Mouse (Mus musculus) embryonic facial prominence, embryonic 13.5 days (tissue): Measurements from ENCODE around the gene Pecr. TPM values are rescaled to one million over a fixed set of nuclear protein-coding genes. Genes with fewer than 3 reads are reported as not detected.
A peak's percentile ranks its signal among the peaks of the same experiment; 100 is the strongest.

Source experiments
- ATAC-seq: fragments of 200-750 bp; cut with Nextera tagmentation; 2 replicates; pipeline ENCODE4 v1.8.0; 2017; ENCODE audit warnings: low read depth; ENCODE audit not compliant: insufficient number of reproducible peaks, insufficient read depth, low FRiP score, low TSS enrichment
- H3K27ac ChIP-seq: fragments of 300-500 bp; sonication (generic); 2 replicates; pipeline ENCODE4 v1.5.1; 2015; ENCODE audit warnings: moderate library complexity, mild to moderate bottlenecking, inconsistent platforms
- H3K27me3 ChIP-seq: fragments of 300-500 bp; sonication (generic); 2 replicates; pipeline ENCODE4 v1.6.1; 2015; ENCODE audit warnings: mild to moderate bottlenecking, inconsistent platforms
- H3K36me3 ChIP-seq: fragments of 300-500 bp; sonication (generic); 2 replicates; pipeline ENCODE4 v1.6.1; 2015; ENCODE audit warnings: mild to moderate bottlenecking, inconsistent platforms
- H3K4me1 ChIP-seq: fragments of 300-500 bp; sonication (generic); 2 replicates; pipeline ENCODE4 v1.6.1; 2015; ENCODE audit warnings: inconsistent platforms
- H3K4me2 ChIP-seq: fragments of 300-500 bp; sonication (generic); 2 replicates; pipeline ENCODE4 v1.6.1; 2015; ENCODE audit warnings: moderate library complexity, mild to moderate bottlenecking, inconsistent platforms
- H3K4me3 ChIP-seq: fragments of 300-500 bp; sonication (generic); 2 replicates; pipeline ENCODE4 v1.5.1; 2015; ENCODE audit warnings: mild to moderate bottlenecking, inconsistent platforms
- H3K9ac ChIP-seq: fragments of 300-500 bp; sonication (generic); 2 replicates; pipeline ENCODE4 v1.6.1; 2015; ENCODE audit warnings: mild to moderate bottlenecking, inconsistent platforms
- H3K9me3 ChIP-seq: fragments of 300-500 bp; sonication (generic); 2 replicates; pipeline ENCODE4 v1.6.1; 2016; ENCODE audit warnings: inconsistent platforms
- WGBS: fragments of 180-500 bp; shearing (Covaris S2); methylation state at CpG from one replicate; pipeline ENCODE4 v1.1.7; 2015; ENCODE audit warnings: mixed read lengths; 5-methylcytosine and 5-hydroxymethylcytosine counted together
- polyA plus RNA-seq: library from polyadenylated mRNA; unstranded; fragments of >200 nt; fragmentation: Nextera tagmentation; extraction: Ambion mirVana; gene quantifications from 2 replicates; pipeline ENCODE4 v1.2.1, GENCODE M21; 2015

Pecr gene
- 36.2 and 43.1 TPM in 2 replicates for polyA plus RNA-seq

DNA sequence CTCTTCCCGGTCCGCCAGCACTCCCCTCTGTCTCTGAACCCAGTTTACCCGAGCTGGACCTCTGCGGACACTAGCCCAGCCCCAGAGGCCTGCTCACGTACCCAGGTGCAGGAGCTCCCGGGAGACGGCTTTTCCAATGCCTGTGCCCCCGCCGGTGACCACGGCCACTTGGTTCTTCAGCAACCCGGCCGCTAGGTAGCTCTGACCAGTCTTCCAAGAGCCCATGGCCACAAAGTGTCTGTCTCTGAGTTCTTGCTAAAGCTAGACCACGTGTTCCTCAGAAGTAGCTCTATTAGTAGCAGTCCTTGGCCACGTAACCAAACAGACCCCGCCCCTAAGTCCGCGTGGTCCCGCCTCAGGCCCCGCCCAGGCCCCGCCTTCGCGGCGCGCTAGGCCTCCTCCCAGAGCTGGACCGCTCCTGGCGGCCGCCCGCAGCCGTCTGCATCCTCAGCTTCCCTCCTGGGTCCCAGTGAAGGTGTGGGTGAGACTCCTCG lies at the start of gene Pecr, which contains the start of gene Tmem169:
TSS of gene Pecr (minus strand) at position 323 of the 494 bp plus-strand sequence.
TSS of gene Tmem169 (plus strand) at position 378 of the 494 bp plus-strand sequence.
- peak within 1 kb of the TSS; percentile 89 for H3K9ac ChIP-seq
- under 1% methylated on average over 30 of the region's 30 CpGs for WGBS
- H3K9me3 ChIP-seq: no peaks in the 10 kb centered on the region
- peaks cover 4% of the 10 kb centered on the region; the same call in 1 of the 2 replicates for H3K27me3 ChIP-seq
- ATAC-seq: peak; percentile 98
- H3K4me1 ChIP-seq: peaks cover 3% of the 10 kb centered on the region; the same call in 1 of the 2 replicates
- no peaks in the 10 kb centered on the region; the same call in 1 of the 2 replicates for H3K36me3 ChIP-seq
- H3K4me2 ChIP-seq: peak within 1 kb of the TSS; percentile 85
- H3K4me3 ChIP-seq: peak within 1 kb of the TSS; percentile 69
- peak within 1 kb of the TSS; percentile 66; the same call in 1 of the 2 replicates for H3K27ac ChIP-seq

GRCm38 (mm10) chr1:72326162-72326821 lies 42.2 kb upstream of the Pecr start:
- ATAC-seq: no peak
- no peak overlapping the region for H3K27ac ChIP-seq
- no peaks in the 10 kb centered on the region for H3K9me3 ChIP-seq
- no peaks in the 10 kb centered on the region for H3K27me3 ChIP-seq
- no peak overlapping the region for H3K4me2 ChIP-seq
- no peak overlapping the region for H3K9ac ChIP-seq
- no peaks in the 10 kb centered on the region for H3K4me1 ChIP-seq
- WGBS: 93% methylated on average over 11 of the region's 11 CpGs
- H3K36me3 ChIP-seq: peaks cover 81% of the 10 kb centered on the region
- H3K4me3 ChIP-seq: no peak overlapping the region

DNA sequence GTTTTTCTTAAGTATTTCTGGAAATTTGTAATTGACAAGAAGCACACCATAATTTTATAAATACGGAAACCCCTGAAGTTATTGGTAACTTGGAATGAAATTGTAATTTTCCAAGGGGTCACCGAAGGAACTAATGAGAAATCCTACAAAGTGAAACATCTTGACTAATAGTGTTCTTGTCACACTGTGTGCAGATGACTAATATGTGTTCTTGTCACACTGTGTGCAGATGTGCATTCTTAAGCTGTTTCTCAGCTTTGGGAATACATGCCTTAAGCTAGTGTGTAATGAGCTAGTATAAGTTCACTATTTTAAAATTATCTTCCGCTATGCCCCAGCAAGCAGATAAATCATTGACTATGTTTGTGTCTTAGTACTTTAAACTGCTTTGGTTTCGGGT lies 39.1 kb upstream of the Pecr start:
- Histone ChIP-seq H3K4me2 (no peak overlapping the region), H3K9ac (no peak overlapping the region), H3K4me1 (no peaks in the 10 kb centered on the region), H3K4me3 (no peak overlapping the region), H3K36me3 (peaks cover 79% of the 10 kb centered on the region), H3K27me3 (no peaks in the 10 kb centered on the region), H3K27ac (no peak overlapping the region), H3K9me3 (no peaks in the 10 kb centered on the region)
- ATAC-seq: no peak
- 93% methylated on average over 4 of the region's 4 CpGs for WGBS

GRCm38 (mm10) chr1:72320759-72321158 lies 36.6 kb upstream of the Pecr start:
- H3K9me3 ChIP-seq: no peaks in the 10 kb centered on the region
- H3K4me3 ChIP-seq: no peak overlapping the region
- WGBS: 92% methylated on average over 5 of the region's 5 CpGs
- H3K36me3 ChIP-seq: peaks cover 77% of the 10 kb centered on the region
- H3K27me3 ChIP-seq: no peaks in the 10 kb centered on the region
- no peak overlapping the region for H3K4me2 ChIP-seq
- H3K27ac ChIP-seq: no peak overlapping the region
- ATAC-seq: no peak
- no peak overlapping the region for H3K9ac ChIP-seq
- no peaks in the 10 kb centered on the region for H3K4me1 ChIP-seq

- H3K9ac ChIP-seq: no peak overlapping the region
These were observed 32.8 kb upstream of the Pecr start for GRCm38 (mm10) chr1:72316901-72317300.

GRCm38 (mm10) chr1:72316409-72316808 lies 32.3 kb upstream of the Pecr start:
- Histone ChIP-seq H3K4me2 (no peak overlapping the region), H3K27ac (no peak overlapping the region), H3K9ac (no peak overlapping the region), H3K27me3 (no peaks in the 10 kb centered on the region), H3K4me3 (no peak overlapping the region), H3K36me3 (peaks cover 77% of the 10 kb centered on the region), H3K9me3 (no peaks in the 10 kb centered on the region), H3K4me1 (no peaks in the 10 kb centered on the region)
- no peak for ATAC-seq
- 74% methylated on average over 8 of the region's 8 CpGs for WGBS

More at GRCm38 (mm10) chr1:72316901-72317300, 32.8 kb upstream of the Pecr start:
- no peak overlapping the region for H3K4me3 ChIP-seq
- no peaks in the 10 kb centered on the region for H3K27me3 ChIP-seq
- WGBS: 77% methylated on average over 7 of the region's 7 CpGs
- no peaks in the 10 kb centered on the region for H3K9me3 ChIP-seq
- H3K4me2 ChIP-seq: no peak overlapping the region
- no peak overlapping the region for H3K27ac ChIP-seq
- H3K36me3 ChIP-seq: peaks cover 72% of the 10 kb centered on the region
- no peak for ATAC-seq
- H3K4me1 ChIP-seq: no peaks in the 10 kb centered on the region

DNA sequence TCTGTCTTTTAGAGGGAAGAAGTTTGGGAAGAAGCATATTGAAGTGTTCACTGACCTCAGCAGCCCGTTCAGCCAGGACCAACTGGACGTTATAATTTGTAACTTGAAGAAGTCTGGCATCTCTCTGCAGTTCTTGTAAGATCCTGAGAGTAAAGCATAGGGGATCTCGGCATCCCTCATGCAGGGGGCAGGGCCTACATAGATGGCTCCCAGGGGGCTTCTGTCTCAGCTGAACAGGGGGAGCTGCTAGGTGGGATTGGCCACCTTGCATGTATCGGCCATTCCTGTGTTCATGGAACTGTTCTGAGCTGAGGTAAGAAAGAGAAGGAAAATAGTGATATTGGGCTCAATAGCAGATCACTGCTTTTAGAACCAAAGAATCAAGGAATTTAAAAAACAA lies 31.3 kb upstream of the Pecr start:
- Histone ChIP-seq H3K4me2 (no peak overlapping the region), H3K9me3 (no peaks in the 10 kb centered on the region), H3K4me1 (0 out of 2 replicates have a peak, but pooled peaks cover 2% of the 10 kb centered on the region), H3K36me3 (peaks cover 70% of the 10 kb centered on the region), H3K9ac (no peak overlapping the region), H3K27ac (no peak overlapping the region), H3K4me3 (no peak overlapping the region), H3K27me3 (no peaks in the 10 kb centered on the region)
- 87% methylated on average over 4 of the region's 4 CpGs for WGBS
- no peak for ATAC-seq

- no peak overlapping the region for H3K4me2 ChIP-seq
- no peak overlapping the region for H3K4me3 ChIP-seq
- H3K36me3 ChIP-seq: peaks cover 54% of the 10 kb centered on the region
- no peak for ATAC-seq
- WGBS: 77% methylated on average over 5 of the region's 5 CpGs
- no peaks in the 10 kb centered on the region for H3K27me3 ChIP-seq
- H3K9ac ChIP-seq: no peak overlapping the region
- H3K4me1 ChIP-seq: peaks cover 15% of the 10 kb centered on the region
- no peak overlapping the region for H3K27ac ChIP-seq
- no peaks in the 10 kb centered on the region for H3K9me3 ChIP-seq
These were observed 29.4 kb upstream of the Pecr start for GRCm38 (mm10) chr1:72313399-72314039.

- H3K4me3 ChIP-seq: no peak overlapping the region
- no peak overlapping the region for H3K4me2 ChIP-seq
- peaks cover 48% of the 10 kb centered on the region for H3K36me3 ChIP-seq
- WGBS: 80% methylated on average over 9 of the region's 9 CpGs
- no peaks in the 10 kb centered on the region for H3K27me3 ChIP-seq
- no peak for ATAC-seq
- H3K27ac ChIP-seq: no peak overlapping the region
- H3K9me3 ChIP-seq: no peaks in the 10 kb centered on the region
- H3K9ac ChIP-seq: no peak overlapping the region
- peaks cover 19% of the 10 kb centered on the region for H3K4me1 ChIP-seq
These were observed 28.7 kb upstream of the Pecr start for GRCm38 (mm10) chr1:72312701-72313398.

DNA sequence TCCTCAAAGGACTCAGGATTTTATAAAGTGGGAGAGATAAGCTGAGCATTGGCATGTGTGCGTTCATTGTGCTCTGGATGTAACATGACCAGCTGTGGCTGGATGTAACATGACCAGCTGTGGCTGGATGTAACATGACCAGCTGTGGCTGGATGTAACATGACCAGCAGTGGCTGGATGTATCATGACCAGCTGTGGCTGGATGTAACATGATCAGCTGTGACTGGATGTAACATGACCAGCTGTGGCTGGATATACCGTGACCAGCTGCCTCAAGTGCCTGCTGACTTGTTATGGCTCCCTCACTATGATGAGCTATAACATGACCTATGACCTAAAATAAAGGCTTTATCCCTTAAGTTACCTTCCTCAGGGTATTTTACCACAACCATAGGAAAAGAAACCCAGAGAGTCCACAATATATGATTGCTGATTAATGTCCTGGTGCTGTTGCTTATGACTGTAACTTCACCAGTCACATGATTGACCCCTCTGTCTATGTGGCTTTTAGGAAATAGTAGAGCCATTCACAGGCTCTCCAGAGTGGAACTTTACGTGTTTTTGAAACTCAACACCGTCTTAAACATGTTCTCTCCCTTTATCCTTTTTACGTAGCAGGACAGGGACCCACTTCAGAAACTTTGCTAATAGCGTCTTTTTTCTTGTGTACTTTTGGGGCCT lies 25.8 kb upstream of the Pecr start:
- H3K27me3 ChIP-seq: no peaks in the 10 kb centered on the region
- no peak overlapping the region for H3K9ac ChIP-seq
- H3K4me1 ChIP-seq: peaks cover 22% of the 10 kb centered on the region
- 33% methylated on average over 6 of the region's 6 CpGs for WGBS
- no peak for ATAC-seq
- peaks cover 22% of the 10 kb centered on the region for H3K36me3 ChIP-seq
- peak overlapping the region; percentile 48; the same call in 1 of the 2 replicates for H3K27ac ChIP-seq
- 0 out of 2 replicates have a peak overlapping the region, but pooled peaks have one; percentile 2 for H3K4me2 ChIP-seq
- no peak overlapping the region for H3K4me3 ChIP-seq
- no peaks in the 10 kb centered on the region for H3K9me3 ChIP-seq

DNA sequence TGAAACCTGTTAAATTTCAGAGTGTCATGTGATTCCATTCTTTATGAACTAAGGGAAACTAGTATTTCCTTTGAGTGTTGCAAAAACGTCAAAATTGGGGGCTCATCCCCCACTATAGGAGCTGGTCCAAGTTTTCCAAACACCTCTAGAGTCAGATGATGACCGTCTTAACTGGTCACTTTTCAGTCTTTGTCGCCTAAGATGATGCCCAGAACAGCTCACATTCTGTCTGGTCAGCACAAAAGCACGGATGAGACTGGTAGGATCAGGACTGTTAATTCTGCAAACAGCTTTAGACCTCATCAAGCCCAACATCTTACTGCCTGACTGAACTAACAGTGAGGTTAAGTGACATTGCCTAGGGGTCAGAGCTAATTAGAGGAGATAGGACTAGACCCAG lies 24.8 kb upstream of the Pecr start:
- no peak overlapping the region for H3K9ac ChIP-seq
- H3K4me2 ChIP-seq: 0 out of 2 replicates have a peak overlapping the region, but pooled peaks have one; percentile 7
- no peak overlapping the region for H3K4me3 ChIP-seq
- H3K27me3 ChIP-seq: no peaks in the 10 kb centered on the region
- H3K9me3 ChIP-seq: no peaks in the 10 kb centered on the region
- peaks cover 17% of the 10 kb centered on the region for H3K36me3 ChIP-seq
- peak overlapping the region; percentile 62; the same call in 1 of the 2 replicates for H3K27ac ChIP-seq
- 53% methylated on average over 4 of the region's 4 CpGs for WGBS
- peaks cover 22% of the 10 kb centered on the region for H3K4me1 ChIP-seq
- ATAC-seq: no peak
